Mouse (Mus musculus) embryonic stem cell, embryonic (primary cell): ENCODE measurements around the gene Lamtor1.

Source experiments
- CTCF ChIA-PET, 4 experiments: fragments of 300-600 bp in 2 of 4; fragments of 350-600 bp in 2 of 4; sonication (Branson Sonifier 250); formaldehyde crosslinking; loops; one replicate each; lab custom pipeline; 2022; ENCODE audit warnings: inconsistent platforms in 2 of 4; lab: Charles Lee
- POLR2A ChIA-PET, 4 experiments: fragments of 300-600 bp in 2 of 4; fragments of 350-600 bp in 2 of 4; sonication (Branson Sonifier 250); formaldehyde crosslinking; loops; one replicate each; lab custom pipeline; 2022; ENCODE audit warnings: antibody characterized with exemption in 4 of 4, inconsistent platforms in 1 of 4; lab: Charles Lee

Lamtor1 gene

GRCm38 (mm10) chr7:101882413-101883154 lies 23.1 kb upstream of the Lamtor1 start:
- CTCF ChIA-PET = interaction anchor here in 2 of 4 experiments (0.6 to 1.2 kb wide), 2 partner anchors 32 to 238 kb away, joined by 3 read pairs; no protein-coding TSS in a partner anchor
- POLR2A ChIA-PET = interaction anchor here in 3 of 4 experiments (0.7 to 12.7 kb wide), 10 partner anchors 12 to 942 kb away, joined by 3 to 130 read pairs (median 3); partner anchors contain the start of genes Folr1 (in 2 of the 3) and Anapc15 (in 1 of the 3)

- ChIA-PET CTCF (no interaction called here), POLR2A (interaction anchor here in 1 of 4 experiments (0.6 to 12.7 kb wide), 4 partner anchors 11 to 385 kb away, joined by 4 to 130 read pairs (median 6); partner anchors contain the start of gene Folr1)
These were observed 21.5 kb upstream of the Lamtor1 start for GRCm38 (mm10) chr7:101884160-101884559.

- CTCF ChIA-PET = interaction anchor here (0.6 to 1.4 kb wide), 6 partner anchors 9 to 1023 kb away, joined by 3 to 5 read pairs (median 3); partner anchors contain the start of gene Relt (in 1 of the 4)
- POLR2A ChIA-PET = interaction anchor here (0.6 to 12.7 kb wide), 22 partner anchors 10 to 217 kb away, joined by 3 to 130 read pairs (median 4); partner anchors contain the start of genes Folr1 (in 2 of the 4), Anapc15 (in 1 of the 4), Inppl1 (in 1 of the 4) and Lamtor1 (in 1 of the 4)
These were observed 19.4 kb upstream of the Lamtor1 start for GRCm38 (mm10) chr7:101886274-101886673.

GRCm38 (mm10) chr7:101888460-101888859 lies 17.2 kb upstream of the Lamtor1 start:
- POLR2A ChIA-PET = interaction anchor here in 3 of 4 experiments (0.6 to 14.3 kb wide), 6 partner anchors 8 to 71 kb away, joined by 3 to 186 read pairs (median 5); partner anchors contain the start of genes Anapc15 (in 1 of the 3) and Folr1 (in 1 of the 3)
- CTCF ChIA-PET = no interaction called here

- POLR2A ChIA-PET = interaction anchor here (0.5 to 14.3 kb wide), 28 partner anchors 8 to 1307 kb away, joined by 3 to 186 read pairs (median 6); partner anchors contain the start of genes Anapc15 (in 2 of the 4), Folr1 (in 2 of the 4), Inppl1 (in 2 of the 4) and Lamtor1 (in 2 of the 4)
- CTCF ChIA-PET = interaction anchor here in 2 of 4 experiments (0.6 to 1.7 kb wide), 5 partner anchors 32 to 844 kb away, joined by 3 to 4 read pairs (median 3); partner anchors contain the start of genes Anapc15 (in 1 of the 2) and Inppl1 (in 1 of the 2)
These were observed 10.0 kb upstream of the Lamtor1 start for GRCm38 (mm10) chr7:101895695-101896094.

- ChIA-PET CTCF (interaction anchor here in 3 of 4 experiments (0.6 to 1.7 kb wide), 7 partner anchors 34 to 845 kb away, joined by 3 to 6 read pairs (median 4); partner anchors contain the start of gene Inppl1 (in 1 of the 3)), POLR2A (interaction anchor here (0.5 to 14.3 kb wide), 53 partner anchors 8 to 1307 kb away, joined by 3 to 186 read pairs (median 5); partner anchors contain the start of genes Lamtor1 (in 3 of the 4), Tomt (in 3 of the 4), Anapc15 (in 2 of the 4) and Folr1 (in 2 of the 4))
These were observed 9.3 kb upstream of the Lamtor1 start for GRCm38 (mm10) chr7:101896104-101897066.

GRCm38 (mm10) chr7:101900331-101901097 lies 5.2 kb upstream of the Lamtor1 start:
- ChIA-PET POLR2A (interaction anchor here (0.5 to 14.3 kb wide), 21 partner anchors 8 to 350 kb away, joined by 3 to 186 read pairs (median 3); partner anchors contain the start of genes Anapc15 (in 3 of the 4), Clpb (in 1 of the 4), Folr1 (in 1 of the 4) and Inppl1 (in 1 of the 4)), CTCF (interaction anchor here in 2 of 4 experiments (0.9 to 1.4 kb wide), 4 partner anchors 10 to 63 kb away, joined by 3 to 6 read pairs (median 3); partner anchors contain the start of gene Inppl1 (in 1 of the 2))

GRCm38 (mm10) chr7:101901969-101902368 lies 3.7 kb upstream of the Lamtor1 start:
- CTCF ChIA-PET = interaction anchor here in 2 of 4 experiments (1.0 to 1.4 kb wide), 2 partner anchors 16 to 51 kb away, joined by 3 to 5 read pairs; no protein-coding TSS in a partner anchor

GRCm38 (mm10) chr7:101902846-101903245 lies 2.9 kb upstream of the Lamtor1 start:
- POLR2A ChIA-PET = interaction anchor here in 3 of 4 experiments (0.8 to 8.8 kb wide), 6 partner anchors 15 to 71 kb away, joined by 3 to 60 read pairs (median 3); no protein-coding TSS in a partner anchor
- CTCF ChIA-PET = interaction anchor here in 2 of 4 experiments (1.0 to 1.4 kb wide), 2 partner anchors 15 to 52 kb away, joined by 3 to 5 read pairs; no protein-coding TSS in a partner anchor

More at GRCm38 (mm10) chr7:101901969-101902368, 3.7 kb upstream of the Lamtor1 start:
- POLR2A ChIA-PET = interaction anchor here in 2 of 4 experiments (1.1 to 3.9 kb wide), 2 partner anchors 34 to 70 kb away, joined by 3 to 34 read pairs; no protein-coding TSS in a partner anchor

- POLR2A ChIA-PET = interaction anchor here (0.6 to 8.8 kb wide), 20 partner anchors 9 to 193 kb away, joined by 3 to 60 read pairs (median 4); partner anchors contain the start of gene Inppl1 (in 1 of the 4)
- CTCF ChIA-PET = interaction anchor here in 1 of 4 experiments (1.5 kb wide), 1 partner anchor 243 kb away, joined by 3 read pairs; the partner anchor contains the start of gene Clpb
These were observed 580 bp downstream of the Lamtor1 start, which contains the start of gene Tomt for GRCm38 (mm10) chr7:101906287-101906681. Tomt (minus strand) TSS chr7:101906359.

- ChIA-PET POLR2A (interaction anchor here (0.6 to 8.8 kb wide), 15 partner anchors 10 to 193 kb away, joined by 3 to 60 read pairs (median 5); partner anchors contain the start of genes Anapc15 (in 1 of the 4) and Inppl1 (in 1 of the 4)), CTCF (interaction anchor here in 1 of 4 experiments (1.5 kb wide), 1 partner anchor 243 kb away, joined by 3 read pairs; the partner anchor contains the start of gene Clpb)
These were observed 992 bp downstream of the Lamtor1 start for GRCm38 (mm10) chr7:101906696-101907095.

GRCm38 (mm10) chr7:101908367-101908766 lies 2.7 kb downstream of the Lamtor1 start:
- ChIA-PET POLR2A (interaction anchor here (0.7 to 14.2 kb wide), 12 partner anchors 10 to 71 kb away, joined by 3 to 105 read pairs (median 4); partner anchors contain the start of genes Anapc15 (in 1 of the 4) and Folr1 (in 1 of the 4)), CTCF (interaction anchor here in 3 of 4 experiments (0.6 to 0.8 kb wide), 3 partner anchors 11 to 245 kb away, joined by 3 to 4 read pairs (median 3); partner anchors contain the start of genes Clpb (in 1 of the 3) and Inppl1 (in 1 of the 3))

- POLR2A ChIA-PET = interaction anchor here in 1 of 4 experiments (0.8 to 14.2 kb wide), 7 partner anchors 8 to 156 kb away, joined by 3 to 105 read pairs (median 6); partner anchors contain the start of genes Folr1 and Xntrpc
- CTCF ChIA-PET = interaction anchor here in 2 of 4 experiments (0.8 to 1.0 kb wide), 2 partner anchors 10 to 243 kb away, joined by 3 read pairs; no protein-coding TSS in a partner anchor
These were observed 4.4 kb downstream of the Lamtor1 start for GRCm38 (mm10) chr7:101910138-101910537.

GRCm38 (mm10) chr7:101911982-101912381 lies 6.3 kb downstream of the Lamtor1 start:
- ChIA-PET CTCF (interaction anchor here in 3 of 4 experiments (0.6 to 1.4 kb wide), 8 partner anchors 11 to 258 kb away, joined by 3 to 6 read pairs (median 3); no protein-coding TSS in a partner anchor), POLR2A (interaction anchor here in 2 of 4 experiments (1.1 to 14.2 kb wide), 10 partner anchors 11 to 248 kb away, joined by 3 to 105 read pairs (median 4); partner anchors contain the start of genes Anapc15 (in 1 of the 2), Clpb (in 1 of the 2) and Inppl1 (in 1 of the 2))
